Mouse (Mus musculus) lung, postnatal 25 days (tissue): ENCODE results near the gene St6galnac3.

Source experiments
- DNase-seq: peaks from one replicate; pipeline ENCODE4 v3.0.0; 2022; ENCODE audit warnings: low spot score

Gene St6galnac3

GRCm38 (mm10) chr3:153584836-153585235 is 140.1 kb downstream of the St6galnac3 start:
- DNase-seq: no peak

DNA sequence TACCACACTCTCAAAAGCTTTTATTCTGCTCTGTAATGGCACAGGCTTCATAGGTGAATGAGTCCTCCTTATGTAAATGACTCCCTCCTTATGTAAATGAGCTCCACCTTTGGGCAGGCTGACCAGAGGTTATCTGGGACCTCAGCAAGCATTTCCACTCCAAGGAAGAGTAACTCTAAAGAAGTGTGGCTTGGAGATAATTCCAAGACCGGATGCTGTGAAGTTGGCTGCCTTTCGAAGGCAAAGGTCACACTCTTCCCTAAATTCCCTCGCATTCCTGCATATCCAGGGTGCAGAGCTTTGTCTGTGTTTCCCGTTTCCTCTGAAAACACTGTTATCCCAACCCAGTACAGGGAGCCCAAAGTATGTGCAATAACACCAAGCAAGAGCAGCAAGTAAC is 142.9 kb downstream of the St6galnac3 start:
- DNase-seq: no peak

DNA sequence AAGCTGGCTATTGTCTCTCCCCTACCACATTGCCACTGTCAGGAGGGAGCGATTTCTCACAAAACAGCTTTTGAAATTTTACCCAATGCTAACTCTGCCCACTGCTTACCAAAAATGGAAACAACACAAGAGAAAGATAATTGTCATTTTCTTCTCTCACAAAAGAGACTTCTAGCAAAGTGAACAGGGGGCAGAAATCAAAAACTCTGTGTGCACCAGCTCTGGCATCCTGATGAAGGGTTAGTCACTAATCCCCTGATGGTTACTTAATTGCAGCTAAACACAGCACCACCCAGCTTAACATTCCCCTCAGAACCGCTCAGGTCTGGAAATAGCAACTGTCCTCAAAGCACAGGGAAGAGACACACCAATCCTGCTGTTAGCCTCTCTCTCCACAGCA is 144.3 kb downstream of the St6galnac3 start:
- no peak for DNase-seq

GRCm38 (mm10) chr3:153580136-153580535 is 144.8 kb downstream of the St6galnac3 start:
- DNase-seq: no peak

DNA sequence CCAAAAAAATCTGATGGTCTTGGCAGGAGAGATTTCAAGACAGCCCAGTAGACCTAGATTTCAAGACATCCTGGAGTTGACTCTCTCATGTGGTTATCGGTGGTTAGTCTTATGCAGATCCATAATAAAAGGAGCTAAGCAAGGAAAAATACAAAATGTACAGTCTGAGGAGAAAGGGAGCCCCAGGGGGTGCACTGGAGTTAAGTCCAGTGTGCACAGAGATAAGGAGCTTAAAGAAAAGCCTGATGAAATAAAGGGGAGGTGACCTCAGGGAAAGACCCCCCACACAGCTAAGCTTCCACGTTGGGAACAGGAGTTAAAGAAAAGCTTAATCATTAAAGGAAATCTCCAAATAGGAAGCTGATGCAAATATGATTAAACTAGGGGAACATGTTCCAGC is 147.7 kb downstream of the St6galnac3 start:
- DNase-seq: no peak

- no peak for DNase-seq
Observed at GRCm38 (mm10) chr3:153571152-153571551, 153.8 kb downstream of the St6galnac3 start.

- DNase-seq: no peak
Observed at GRCm38 (mm10) chr3:153568815-153569214, 156.2 kb downstream of the St6galnac3 start.

DNA sequence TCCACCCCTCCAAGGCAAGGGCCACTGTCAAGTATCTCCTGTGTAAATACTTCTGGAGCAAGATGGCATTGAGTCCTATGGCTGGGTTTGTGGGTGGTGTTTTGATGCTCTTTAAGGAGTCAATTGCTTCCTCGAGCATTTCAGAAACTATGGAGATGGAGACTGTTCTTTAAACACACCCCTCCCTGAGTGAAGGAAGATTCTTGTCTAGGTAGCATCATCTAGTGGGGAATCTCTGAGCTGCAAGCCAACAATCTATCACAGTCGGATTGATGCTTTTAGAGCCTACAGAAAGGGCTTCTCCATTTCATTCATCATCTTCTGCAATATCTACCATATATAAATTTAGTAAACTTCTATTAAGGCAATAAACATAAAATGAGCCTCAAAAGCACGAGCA is 157.1 kb downstream of the St6galnac3 start:
- no peak for DNase-seq

DNA sequence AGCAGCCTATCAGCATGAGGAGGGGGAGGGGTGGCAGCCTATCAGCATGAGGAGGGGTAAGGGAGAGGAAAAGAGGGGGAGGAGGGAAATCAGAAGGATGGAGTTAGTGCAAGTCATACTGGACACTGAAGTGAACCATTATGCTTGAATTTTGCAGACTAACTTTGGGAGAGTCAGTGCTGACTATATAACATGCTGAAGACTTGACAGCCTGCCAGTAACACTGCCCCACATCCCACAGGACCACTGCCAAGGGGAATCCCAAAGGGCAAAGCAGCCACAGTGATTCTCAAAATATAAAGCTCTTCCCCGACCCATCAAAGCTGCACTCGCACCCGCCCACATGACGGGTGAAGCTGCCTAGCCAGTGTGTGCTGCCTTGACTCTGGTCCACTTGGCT is 157.5 kb downstream of the St6galnac3 start:
- no peak for DNase-seq

GRCm38 (mm10) chr3:153566100-153566499 is 158.9 kb downstream of the St6galnac3 start:
- no peak for DNase-seq

DNA sequence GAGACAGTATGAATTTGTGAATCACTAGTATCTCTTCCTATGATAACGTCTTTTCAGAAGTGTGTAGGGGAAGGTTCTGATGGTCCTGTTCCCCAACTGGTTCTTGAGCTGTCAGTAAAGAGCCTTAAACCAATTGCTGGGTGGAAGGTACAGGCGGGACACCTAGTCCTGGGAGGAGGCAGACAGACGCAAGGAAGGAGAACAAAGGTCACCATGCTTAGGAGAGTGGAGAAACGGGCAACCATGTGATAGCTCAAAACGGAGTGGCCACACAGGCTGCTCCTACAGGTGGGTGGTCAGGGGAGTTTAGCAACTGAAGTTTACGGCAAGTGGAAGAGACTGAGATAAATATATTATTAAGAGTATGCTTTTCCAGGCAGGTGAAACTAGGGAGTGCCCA is 164.1 kb downstream of the St6galnac3 start:
- DNase-seq: no peak

- no peak for DNase-seq
Observed at GRCm38 (mm10) chr3:153559586-153559985, 165.4 kb downstream of the St6galnac3 start.

- peak; percentile 8 for DNase-seq
Observed at GRCm38 (mm10) chr3:153556621-153557020, 168.4 kb downstream of the St6galnac3 start.

GRCm38 (mm10) chr3:153553712-153554111 is 171.3 kb downstream of the St6galnac3 start:
- no peak for DNase-seq

- DNase-seq: no peak
Observed at GRCm38 (mm10) chr3:153553226-153553625, 171.7 kb downstream of the St6galnac3 start.

DNA sequence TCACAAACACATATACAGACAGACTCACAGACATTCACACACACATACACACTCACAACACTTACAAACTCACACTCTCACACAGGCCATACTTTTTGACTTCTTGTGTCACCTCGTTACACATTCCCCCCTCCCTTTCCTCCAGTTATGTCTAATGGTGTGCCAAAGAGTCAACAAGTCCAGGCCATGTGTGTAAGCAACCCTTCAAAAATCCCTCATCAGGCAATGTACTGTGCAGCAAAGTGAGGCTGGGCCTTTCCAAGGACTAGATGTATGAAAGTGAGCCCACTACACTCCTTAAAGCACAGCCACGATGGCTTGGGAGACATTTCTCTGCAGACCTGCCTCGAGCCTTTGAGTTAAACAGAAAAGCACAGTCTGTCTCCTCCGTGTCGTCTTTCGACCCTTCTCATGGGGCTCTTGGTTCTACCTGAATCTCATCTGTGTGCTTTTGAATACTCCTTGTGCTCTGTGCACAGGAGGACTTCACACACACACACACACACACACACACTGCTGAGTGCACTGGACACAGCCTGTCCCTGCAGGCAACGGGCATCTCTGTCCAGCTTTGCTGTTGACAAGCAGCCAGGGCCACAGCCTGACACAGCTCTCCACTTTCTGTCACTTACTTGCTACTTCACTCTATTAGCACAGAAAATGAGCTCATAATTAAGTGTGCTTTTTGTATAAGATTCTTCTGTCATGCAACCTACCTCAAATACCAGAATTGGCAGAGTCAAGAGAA is 177.9 kb downstream of the St6galnac3 start:
- DNase-seq: no peak

DNA sequence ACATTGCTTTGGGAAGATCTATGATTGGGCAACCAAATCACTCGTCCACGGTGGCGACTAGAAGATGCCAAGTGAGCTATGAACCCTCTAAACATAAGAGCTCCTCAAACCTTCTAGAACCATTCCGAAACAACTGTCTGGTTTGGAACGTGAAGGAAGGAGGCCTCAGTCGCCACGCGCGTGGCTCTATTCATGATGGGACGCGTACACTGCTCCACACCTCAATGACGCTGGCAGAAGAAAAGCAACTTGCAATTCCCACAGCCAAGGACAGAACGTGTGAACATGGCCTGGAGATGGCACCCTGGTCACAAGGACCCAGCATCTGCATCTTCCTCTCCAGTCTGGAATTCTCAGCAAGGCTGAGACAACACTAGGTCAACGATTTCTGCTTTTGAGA is 185.1 kb downstream of the St6galnac3 start:
- DNase-seq: no peak

DNA sequence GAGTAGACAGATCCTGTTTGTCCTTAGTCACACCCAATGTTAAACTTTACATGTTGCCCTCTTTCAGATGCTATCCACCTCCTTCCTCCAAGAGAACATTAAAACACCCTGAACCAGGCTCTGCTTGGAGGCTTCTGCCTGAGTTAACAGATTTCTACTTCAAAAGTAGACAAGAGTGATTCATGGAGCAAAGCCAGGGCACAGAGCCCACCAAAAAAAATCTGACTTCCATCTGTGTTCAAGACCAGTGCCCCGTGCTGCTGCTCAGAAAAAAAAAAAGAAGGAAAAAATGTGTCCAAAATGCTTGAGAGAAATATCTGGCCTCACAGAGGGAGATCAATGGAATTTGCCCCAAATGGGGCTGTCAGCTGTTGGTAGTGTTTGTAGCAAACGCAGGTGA is 186.6 kb downstream of the St6galnac3 start:
- DNase-seq: no peak

- DNase-seq: no peak
Observed at GRCm38 (mm10) chr3:153537435-153537834, 187.5 kb downstream of the St6galnac3 start.

- no peak for DNase-seq
Observed at GRCm38 (mm10) chr3:153536260-153536659, 188.7 kb downstream of the St6galnac3 start.

DNA sequence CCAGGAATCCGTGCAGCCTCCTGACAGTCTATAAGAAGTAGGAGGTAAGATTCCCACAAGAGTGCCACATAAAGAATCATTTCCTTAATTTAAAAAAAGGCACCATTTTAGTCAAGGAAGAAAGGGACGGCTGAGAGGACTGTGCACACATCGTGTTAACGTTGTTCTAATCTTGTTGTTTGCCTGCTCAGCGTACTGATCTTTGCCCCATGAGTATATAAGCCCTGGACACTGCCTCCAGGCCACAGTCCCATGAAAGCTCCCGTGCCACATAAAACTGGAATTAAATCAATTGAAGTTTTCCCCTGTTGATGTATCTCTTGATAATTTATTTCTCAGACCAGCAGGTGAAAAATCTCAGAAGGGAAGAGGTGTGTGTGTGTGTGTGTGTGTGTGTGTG is 195.8 kb downstream of the St6galnac3 start:
- no peak for DNase-seq

DNA sequence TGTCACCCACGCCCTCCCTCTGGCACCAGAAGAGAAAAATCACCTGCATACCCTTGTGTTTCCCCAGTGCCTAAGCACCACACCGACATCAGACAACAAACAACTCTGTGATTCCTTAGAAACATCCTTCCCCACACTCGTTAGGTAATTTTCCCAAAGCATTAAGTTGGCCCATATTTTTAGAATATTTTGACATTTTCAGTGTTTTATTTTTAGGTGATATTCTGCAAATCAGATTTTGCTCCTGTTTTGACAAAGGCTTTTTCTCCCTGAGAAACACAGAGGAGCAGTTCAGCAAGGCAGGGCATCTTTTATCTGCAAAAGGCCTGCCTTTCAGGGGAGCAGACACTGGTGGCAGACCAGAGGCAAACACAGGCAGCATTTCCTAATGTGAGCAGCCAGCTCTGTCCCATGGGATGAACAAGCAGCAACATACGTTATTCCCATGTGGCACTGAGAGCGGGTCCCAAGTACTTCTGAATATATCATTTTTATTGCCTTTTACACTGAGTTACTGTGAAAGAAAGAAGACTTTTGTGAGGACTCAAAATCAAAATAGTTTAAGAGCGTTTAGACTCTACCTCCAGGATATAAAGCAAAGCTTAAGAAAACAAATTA is 199.7 kb downstream of the St6galnac3 start:
- no peak for DNase-seq

DNA sequence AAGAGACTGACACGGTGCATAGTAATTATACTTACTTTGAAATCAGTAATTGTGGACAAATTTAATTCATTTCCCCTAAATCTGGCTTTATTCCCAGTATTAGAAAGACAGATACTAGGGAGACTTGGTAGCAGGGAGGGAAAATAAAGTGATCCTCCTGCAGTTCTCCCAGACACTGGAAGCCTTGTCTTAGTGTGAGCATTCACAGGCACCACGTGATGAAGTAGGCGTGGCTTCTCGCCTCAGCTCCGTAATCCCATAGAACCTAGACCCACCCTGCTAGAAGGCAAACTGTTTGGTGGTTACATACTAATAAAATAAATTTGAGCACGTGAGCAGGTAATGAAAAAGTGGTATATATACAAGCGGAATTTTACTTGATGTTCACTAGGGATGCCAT is 208.1 kb downstream of the St6galnac3 start:
- DNase-seq: no peak

DNA sequence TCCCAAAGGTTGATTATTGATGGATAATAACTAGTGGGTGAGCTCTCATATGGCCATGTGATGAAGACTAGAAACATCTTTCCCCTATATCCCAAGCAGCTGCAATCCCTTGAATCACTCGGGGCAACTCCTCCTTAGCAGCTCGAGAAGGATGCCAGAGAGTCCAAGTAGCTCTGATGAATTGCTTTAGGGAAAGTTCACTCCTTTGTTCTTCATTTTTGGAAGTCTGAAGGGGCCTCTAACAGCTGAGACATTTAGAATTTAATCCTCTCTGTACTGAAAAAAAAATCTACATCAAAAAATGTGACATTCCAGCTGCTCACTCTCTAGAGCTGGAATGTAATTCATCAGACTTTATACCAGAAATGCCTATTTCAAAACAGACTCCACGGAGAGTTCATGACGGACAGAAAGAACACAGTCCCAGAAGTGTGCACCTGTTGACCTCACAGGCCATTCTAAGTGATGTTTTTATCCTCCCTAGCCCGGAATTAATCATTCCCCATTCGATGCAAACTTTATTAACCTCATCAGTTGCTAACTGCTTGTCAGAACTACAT is 211.4 kb downstream of the St6galnac3 start:
- DNase-seq: no peak
